Mouse (Mus musculus): ENCODE data around the gene Olfr875. TPM values are rescaled to one million over a fixed set of nuclear protein-coding genes. Genes with fewer than 3 reads are reported as not detected.
"Not testable (repeated sequence)": the region's sequence is repeated elsewhere in the genome, so short reads cannot be mapped to it uniquely, and the experiment has no call there.

The Olfr875 gene
- polyA plus RNA-seq, 1 experiment: not detected

DNA sequence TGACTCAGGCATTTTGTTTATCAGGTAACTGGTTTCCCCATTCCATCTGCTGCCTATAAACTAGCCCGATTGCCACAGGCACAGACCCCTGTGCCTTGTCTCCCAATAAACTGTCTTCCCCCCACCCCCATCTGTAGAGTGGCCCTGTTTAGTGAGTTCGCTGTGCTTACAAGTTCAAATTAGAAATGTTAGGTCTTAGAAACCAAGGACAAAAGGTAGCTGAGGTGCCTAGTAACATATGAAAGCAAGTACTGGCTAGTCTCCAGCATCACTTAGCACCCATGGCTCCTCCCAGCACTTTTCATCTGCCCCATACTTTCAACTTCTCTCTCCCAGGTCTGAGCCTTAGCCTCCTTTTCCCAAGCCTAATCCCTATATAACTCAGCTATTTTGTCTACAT lies 9.9 kb upstream of the Olfr875 start:
- no peak for DNase-seq
- Histone ChIP-seq H3K4me1 (replicated peaks; ENCODE audit: control insufficient read depth, insufficient read depth, low read length) (no peaks in the 10 kb centered on the region), H3K27ac (ENCODE audit: control insufficient read depth, insufficient read depth, low read length) (no peak overlapping the region), H3K4me3 (ENCODE audit: control insufficient read depth, insufficient read depth, low read length) (no peak overlapping the region), H3K27me3 (ENCODE audit: control insufficient read depth, insufficient read depth, low read length) (no peaks in the 10 kb centered on the region), H3K36me3 (ENCODE audit: control insufficient read depth, insufficient read depth, low read length) (no peaks in the 10 kb centered on the region)
- 95% methylated on average over 2 of the region's 2 CpGs for WGBS
- TF ChIP-seq POLR2A (IDR thresholded peaks at IDR 0.05; ENCODE audit: control insufficient read depth, extremely low read depth, insufficient read depth, low read length, poor library complexity): no peak
- no peak for TF ChIP-seq CTCF (IDR thresholded peaks at IDR 0.05; ENCODE audit: borderline replicate concordance, control insufficient read depth, extremely low read depth, insufficient read depth, low read length, poor library complexity)

GRCm38 (mm10) chr9:37762541-37762940 lies 9.1 kb upstream of the Olfr875 start:
- H3K27me3 ChIP-seq (ENCODE audit: control insufficient read depth, insufficient read depth, low read length): no peaks in the 10 kb centered on the region
- DNase-seq: no peak
- no peak overlapping the region for H3K27ac ChIP-seq (ENCODE audit: control insufficient read depth, insufficient read depth, low read length)
- no peaks in the 10 kb centered on the region for H3K4me1 ChIP-seq (replicated peaks; ENCODE audit: control insufficient read depth, insufficient read depth, low read length)
- no peaks in the 10 kb centered on the region for H3K36me3 ChIP-seq (ENCODE audit: control insufficient read depth, insufficient read depth, low read length)
- TF ChIP-seq POLR2A (IDR thresholded peaks at IDR 0.05; ENCODE audit: control insufficient read depth, extremely low read depth, insufficient read depth, low read length, poor library complexity) (no peak), CTCF (IDR thresholded peaks at IDR 0.05; ENCODE audit: borderline replicate concordance, control insufficient read depth, extremely low read depth, insufficient read depth, low read length, poor library complexity) (no peak)
- H3K4me3 ChIP-seq (ENCODE audit: control insufficient read depth, insufficient read depth, low read length): no peak overlapping the region
- 51% methylated on average over 2 of the region's 2 CpGs for WGBS

- WGBS: 82% methylated on average over 2 of the region's 2 CpGs
- no peaks in the 10 kb centered on the region for H3K36me3 ChIP-seq (ENCODE audit: control insufficient read depth, insufficient read depth, low read length)
- no peaks in the 10 kb centered on the region for H3K4me1 ChIP-seq (replicated peaks; ENCODE audit: control insufficient read depth, insufficient read depth, low read length)
- no peak for DNase-seq
- TF ChIP-seq POLR2A (IDR thresholded peaks at IDR 0.05; ENCODE audit: control insufficient read depth, extremely low read depth, insufficient read depth, low read length, poor library complexity) (no peak), CTCF (IDR thresholded peaks at IDR 0.05; ENCODE audit: borderline replicate concordance, control insufficient read depth, extremely low read depth, insufficient read depth, low read length, poor library complexity) (no peak)
- no peaks in the 10 kb centered on the region for H3K27me3 ChIP-seq (ENCODE audit: control insufficient read depth, insufficient read depth, low read length)
- H3K4me3 ChIP-seq (ENCODE audit: control insufficient read depth, insufficient read depth, low read length): no peak overlapping the region
- no peak overlapping the region for H3K27ac ChIP-seq (ENCODE audit: control insufficient read depth, insufficient read depth, low read length)
Observed at GRCm38 (mm10) chr9:37770661-37771060, 996 bp upstream of the Olfr875 start.

- no peak overlapping the region for H3K4me3 ChIP-seq (ENCODE audit: control insufficient read depth, insufficient read depth, low read length)
- H3K4me1 ChIP-seq (replicated peaks; ENCODE audit: control insufficient read depth, insufficient read depth, low read length): no peaks in the 10 kb centered on the region
- 30% methylated on average over 7 of the region's 7 CpGs for WGBS
- no peaks in the 10 kb centered on the region for H3K36me3 ChIP-seq (ENCODE audit: control insufficient read depth, insufficient read depth, low read length)
- TF ChIP-seq POLR2A (IDR thresholded peaks at IDR 0.05; ENCODE audit: control insufficient read depth, extremely low read depth, insufficient read depth, low read length, poor library complexity) (no peak), CTCF (IDR thresholded peaks at IDR 0.05; ENCODE audit: borderline replicate concordance, control insufficient read depth, extremely low read depth, insufficient read depth, low read length, poor library complexity) (no peak)
- no peaks in the 10 kb centered on the region for H3K27me3 ChIP-seq (ENCODE audit: control insufficient read depth, insufficient read depth, low read length)
- H3K27ac ChIP-seq (ENCODE audit: control insufficient read depth, insufficient read depth, low read length): no peak overlapping the region
- DNase-seq: no peak
Observed at GRCm38 (mm10) chr9:37782766-37783260, 11.2 kb downstream of the Olfr875 start.

GRCm38 (mm10) chr9:37783394-37784387 lies 12.0 kb downstream of the Olfr875 start:
- H3K4me1 ChIP-seq (replicated peaks; ENCODE audit: control insufficient read depth, insufficient read depth, low read length); H3K36me3 ChIP-seq (ENCODE audit: control insufficient read depth, insufficient read depth, low read length); H3K4me3 ChIP-seq (ENCODE audit: control insufficient read depth, insufficient read depth, low read length); DNase-seq; H3K27me3 ChIP-seq (ENCODE audit: control insufficient read depth, insufficient read depth, low read length); H3K27ac ChIP-seq (ENCODE audit: control insufficient read depth, insufficient read depth, low read length): not testable (repeated sequence)
- WGBS: 55% methylated on average over 11 of the region's 15 CpGs

- 61% methylated on average over 2 of the region's 2 CpGs for WGBS
- Histone ChIP-seq H3K27ac (ENCODE audit: control insufficient read depth, insufficient read depth, low read length) (no peak overlapping the region), H3K27me3 (ENCODE audit: control insufficient read depth, insufficient read depth, low read length) (no peaks in the 10 kb centered on the region), H3K4me1 (replicated peaks; ENCODE audit: control insufficient read depth, insufficient read depth, low read length) (no peaks in the 10 kb centered on the region), H3K4me3 (ENCODE audit: control insufficient read depth, insufficient read depth, low read length) (no peak overlapping the region), H3K36me3 (ENCODE audit: control insufficient read depth, insufficient read depth, low read length) (no peaks in the 10 kb centered on the region)
- TF ChIP-seq POLR2A (IDR thresholded peaks at IDR 0.05; ENCODE audit: control insufficient read depth, extremely low read depth, insufficient read depth, low read length, poor library complexity) (no peak), CTCF (IDR thresholded peaks at IDR 0.05; ENCODE audit: borderline replicate concordance, control insufficient read depth, extremely low read depth, insufficient read depth, low read length, poor library complexity) (no peak)
- no peak for DNase-seq
Observed at GRCm38 (mm10) chr9:37786411-37786810, 14.8 kb downstream of the Olfr875 start.

Data from thymus, adult 2 months (tissue).